Mouse (Mus musculus): ENCODE measurements at regions not wholly inside any gene's neighbourhood (a gene's known extent, or its start where the extent isn't known, plus 50 kb on each side); places are given as distances from the start of the nearest gene placed in this dataset.
A peak's percentile ranks its signal among the peaks of the same experiment; 100 is the strongest.

- Histone ChIP-seq H3K27ac (no peak overlapping the region), H3K36me3 (no peaks in the 10 kb centered on the region), H3K4me1 (no peaks in the 10 kb centered on the region), H3K4me3 (no peak overlapping the region), H3K27me3 (ENCODE audit: insufficient read depth, poor library complexity, severe bottlenecking) (no peaks in the 10 kb centered on the region), H3K9me3 (no peaks in the 10 kb centered on the region)
- no peak for DNase-seq (ENCODE audit: low spot score)
- 80% methylated on average over 1 of the region's 1 CpGs for WGBS
These were observed 344.6 kb upstream of the 1700056E22Rik start for GRCm38 (mm10) chr1:184378665-184379064.

- no peaks in the 10 kb centered on the region for H3K4me1 ChIP-seq
- no peak for DNase-seq (ENCODE audit: low spot score)
- H3K36me3 ChIP-seq: no peaks in the 10 kb centered on the region
- H3K27ac ChIP-seq: no peak overlapping the region
- H3K27me3 ChIP-seq (ENCODE audit: insufficient read depth, poor library complexity, severe bottlenecking): no peaks in the 10 kb centered on the region
- H3K9me3 ChIP-seq: no peaks in the 10 kb centered on the region
- H3K4me3 ChIP-seq: no peak overlapping the region
These were observed 330.9 kb upstream of the 1700056E22Rik start for GRCm38 (mm10) chr1:184365026-184365425.

- Histone ChIP-seq H3K36me3 (no peaks in the 10 kb centered on the region), H3K4me3 (no peak overlapping the region), H3K27me3 (ENCODE audit: insufficient read depth, poor library complexity, severe bottlenecking) (no peaks in the 10 kb centered on the region), H3K27ac (no peak overlapping the region), H3K9me3 (no peaks in the 10 kb centered on the region), H3K4me1 (peaks cover 13% of the 10 kb centered on the region; the same call in 1 of the 2 replicates)
- WGBS: 53% methylated on average over 6 of the region's 6 CpGs
- DNase-seq (ENCODE audit: low spot score): no peak
These were observed 324.1 kb upstream of the 1700056E22Rik start for GRCm38 (mm10) chr1:184358226-184358568.

GRCm38 (mm10) chr1:184357474-184358225 is 323.5 kb upstream of the 1700056E22Rik start:
- DNase-seq (ENCODE audit: low spot score): no peak
- H3K27me3 ChIP-seq (ENCODE audit: insufficient read depth, poor library complexity, severe bottlenecking): no peaks in the 10 kb centered on the region
- 50% methylated on average over 4 of the region's 4 CpGs for WGBS

GRCm38 (mm10) chr1:184353832-184354449 is 319.8 kb upstream of the 1700056E22Rik start:
- no peaks in the 10 kb centered on the region for H3K27me3 ChIP-seq (ENCODE audit: insufficient read depth, poor library complexity, severe bottlenecking)
- no peak overlapping the region for H3K4me3 ChIP-seq
- no peak for DNase-seq (ENCODE audit: low spot score)
- peaks cover 25% of the 10 kb centered on the region for H3K4me1 ChIP-seq
- 67% methylated on average over 8 of the region's 8 CpGs for WGBS
- H3K27ac ChIP-seq: no peak overlapping the region
- no peaks in the 10 kb centered on the region for H3K36me3 ChIP-seq
- no peaks in the 10 kb centered on the region for H3K9me3 ChIP-seq

More at GRCm38 (mm10) chr1:184357474-184358225, 323.5 kb upstream of the 1700056E22Rik start:
- Histone ChIP-seq H3K4me1 (peaks cover 15% of the 10 kb centered on the region), H3K27ac (no peak overlapping the region), H3K36me3 (no peaks in the 10 kb centered on the region), H3K9me3 (no peaks in the 10 kb centered on the region), H3K4me3 (no peak overlapping the region)

GRCm38 (mm10) chr1:184351760-184352159 is 317.7 kb upstream of the 1700056E22Rik start:
- H3K4me3 ChIP-seq: no peak overlapping the region
- DNase-seq (ENCODE audit: low spot score): peak; percentile 83
- H3K4me1 ChIP-seq: peaks cover 12% of the 10 kb centered on the region; the same call in 1 of the 2 replicates
- no peaks in the 10 kb centered on the region for H3K36me3 ChIP-seq
- H3K27me3 ChIP-seq (ENCODE audit: insufficient read depth, poor library complexity, severe bottlenecking): no peaks in the 10 kb centered on the region
- H3K9me3 ChIP-seq: no peaks in the 10 kb centered on the region
- H3K27ac ChIP-seq: peak overlapping the region; percentile 59
- 27% methylated on average over 5 of the region's 5 CpGs for WGBS

GRCm38 (mm10) chr1:184344829-184345228 is 310.7 kb upstream of the 1700056E22Rik start:
- no peaks in the 10 kb centered on the region for H3K9me3 ChIP-seq
- H3K4me1 ChIP-seq: 0 out of 2 replicates have a peak, but pooled peaks cover 5% of the 10 kb centered on the region
- no peaks in the 10 kb centered on the region for H3K27me3 ChIP-seq (ENCODE audit: insufficient read depth, poor library complexity, severe bottlenecking)
- no peak for DNase-seq (ENCODE audit: low spot score)
- H3K4me3 ChIP-seq: no peak overlapping the region
- no peaks in the 10 kb centered on the region for H3K36me3 ChIP-seq
- H3K27ac ChIP-seq: no peak overlapping the region
- 51% methylated on average over 2 of the region's 2 CpGs for WGBS

- 67% methylated on average over 3 of the region's 3 CpGs for WGBS
- Histone ChIP-seq H3K4me1 (peaks cover 4% of the 10 kb centered on the region; the same call in 1 of the 2 replicates), H3K36me3 (no peaks in the 10 kb centered on the region), H3K27me3 (ENCODE audit: insufficient read depth, poor library complexity, severe bottlenecking) (no peaks in the 10 kb centered on the region), H3K27ac (no peak overlapping the region), H3K4me3 (no peak overlapping the region), H3K9me3 (no peaks in the 10 kb centered on the region)
- DNase-seq (ENCODE audit: low spot score): no peak
These were observed 301.9 kb upstream of the 1700056E22Rik start for GRCm38 (mm10) chr1:184335952-184336351.

GRCm38 (mm10) chr1:184335281-184335680 is 301.2 kb upstream of the 1700056E22Rik start:
- Histone ChIP-seq H3K4me1 (peaks cover 4% of the 10 kb centered on the region; the same call in 1 of the 2 replicates), H3K36me3 (no peaks in the 10 kb centered on the region), H3K9me3 (no peaks in the 10 kb centered on the region), H3K27ac (no peak overlapping the region), H3K4me3 (no peak overlapping the region), H3K27me3 (ENCODE audit: insufficient read depth, poor library complexity, severe bottlenecking) (no peaks in the 10 kb centered on the region)
- no peak for DNase-seq (ENCODE audit: low spot score)
- WGBS: 64% methylated on average over 6 of the region's 6 CpGs

GRCm38 (mm10) chr1:184334818-184335217 is 300.7 kb upstream of the 1700056E22Rik start:
- WGBS: 67% methylated on average over 5 of the region's 5 CpGs
- H3K27ac ChIP-seq: no peak overlapping the region
- no peak for DNase-seq (ENCODE audit: low spot score)

GRCm38 (mm10) chr1:184333086-184333485 is 299.0 kb upstream of the 1700056E22Rik start:
- no peak for DNase-seq (ENCODE audit: low spot score)
- WGBS: 78% methylated on average over 5 of the region's 5 CpGs
- Histone ChIP-seq H3K4me1 (peaks cover 9% of the 10 kb centered on the region), H3K27me3 (ENCODE audit: insufficient read depth, poor library complexity, severe bottlenecking) (no peaks in the 10 kb centered on the region), H3K27ac (no peak overlapping the region), H3K9me3 (no peaks in the 10 kb centered on the region), H3K36me3 (no peaks in the 10 kb centered on the region), H3K4me3 (no peak overlapping the region)

More at GRCm38 (mm10) chr1:184334818-184335217, 300.7 kb upstream of the 1700056E22Rik start:
- Histone ChIP-seq H3K27me3 (ENCODE audit: insufficient read depth, poor library complexity, severe bottlenecking) (no peaks in the 10 kb centered on the region), H3K9me3 (no peaks in the 10 kb centered on the region), H3K4me1 (peaks cover 4% of the 10 kb centered on the region; the same call in 1 of the 2 replicates), H3K36me3 (no peaks in the 10 kb centered on the region), H3K4me3 (no peak overlapping the region)

GRCm38 (mm10) chr1:184330516-184331350 is 296.6 kb upstream of the 1700056E22Rik start:
- Histone ChIP-seq H3K27me3 (ENCODE audit: insufficient read depth, poor library complexity, severe bottlenecking) (no peaks in the 10 kb centered on the region), H3K36me3 (no peaks in the 10 kb centered on the region), H3K9me3 (no peaks in the 10 kb centered on the region), H3K27ac (no peak overlapping the region), H3K4me3 (no peak overlapping the region), H3K4me1 (peaks cover 9% of the 10 kb centered on the region)
- 66% methylated on average over 11 of the region's 11 CpGs for WGBS
- no peak for DNase-seq (ENCODE audit: low spot score)

- no peaks in the 10 kb centered on the region for H3K9me3 ChIP-seq
- H3K4me1 ChIP-seq: peaks cover 6% of the 10 kb centered on the region
- H3K4me3 ChIP-seq: no peak overlapping the region
- H3K27me3 ChIP-seq (ENCODE audit: insufficient read depth, poor library complexity, severe bottlenecking): no peaks in the 10 kb centered on the region
- 86% methylated on average over 3 of the region's 3 CpGs for WGBS
- no peak overlapping the region for H3K27ac ChIP-seq
- no peaks in the 10 kb centered on the region for H3K36me3 ChIP-seq
- no peak for DNase-seq (ENCODE audit: low spot score)
These were observed 292.1 kb upstream of the 1700056E22Rik start for GRCm38 (mm10) chr1:184326191-184326590.
